Mouse (Mus musculus) urinary bladder, postnatal 14 days (tissue): ENCODE results near the gene Chrm1.
A peak's percentile ranks its signal among the peaks of the same experiment; 100 is the strongest.

Experiments used
- DNase-seq: peaks from one replicate; pipeline ENCODE4 v3.0.0; 2021; ENCODE audit warnings: low spot score

Gene Chrm1

DNA sequence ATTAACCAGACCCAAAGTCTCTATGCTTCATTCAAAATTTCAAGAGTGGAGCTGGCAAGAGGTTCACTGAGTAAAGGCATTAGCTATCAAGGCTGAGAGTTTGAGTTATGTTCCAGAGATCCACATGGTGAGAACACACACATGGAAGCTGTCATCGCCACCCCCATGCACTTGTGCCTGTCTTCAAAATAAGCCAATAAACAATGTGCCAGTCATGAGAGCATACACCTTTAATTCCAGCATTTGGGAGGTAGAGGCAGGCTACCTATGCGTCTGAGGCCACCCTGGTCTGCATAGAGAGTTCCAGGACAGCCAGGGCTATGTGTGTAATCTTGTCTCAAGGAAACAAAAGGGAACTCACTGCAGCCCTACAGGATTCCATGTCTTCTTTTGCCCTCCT lies 20.0 kb downstream of the Chrm1 start:
- no peak for DNase-seq

DNA sequence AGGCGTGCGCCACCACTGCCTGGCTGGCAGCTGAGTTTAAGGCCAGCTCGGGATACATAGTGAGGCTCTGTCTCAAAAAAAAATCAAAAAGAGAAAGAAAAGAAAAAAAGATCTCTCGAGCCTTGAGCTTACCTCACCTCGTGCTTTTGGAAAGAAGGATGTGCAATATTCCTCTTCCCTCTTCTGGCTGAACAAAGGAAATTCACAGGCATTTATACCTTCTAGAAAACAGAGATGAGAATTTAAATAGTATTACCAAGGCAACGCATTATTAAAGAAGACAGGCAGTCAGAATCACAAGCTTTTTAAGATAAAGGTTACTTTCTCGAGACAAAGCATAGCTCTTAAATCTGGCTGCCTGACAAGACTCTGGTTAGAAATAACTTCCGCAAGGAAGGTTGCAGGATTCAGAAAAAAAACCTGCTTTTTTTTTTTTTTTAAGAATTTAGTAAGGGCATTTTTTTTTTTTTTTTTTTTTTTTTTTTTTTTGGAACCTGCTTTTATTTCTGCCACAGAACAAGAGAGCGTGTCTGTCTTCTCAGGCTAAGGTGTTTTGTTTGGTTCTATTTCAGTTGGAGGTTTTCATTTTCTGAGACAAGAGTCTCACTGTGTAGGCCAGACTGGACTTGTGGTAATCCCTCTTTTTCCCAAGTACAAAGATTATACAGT lies 28.4 kb downstream of the Chrm1 start:
- no peak for DNase-seq

DNA sequence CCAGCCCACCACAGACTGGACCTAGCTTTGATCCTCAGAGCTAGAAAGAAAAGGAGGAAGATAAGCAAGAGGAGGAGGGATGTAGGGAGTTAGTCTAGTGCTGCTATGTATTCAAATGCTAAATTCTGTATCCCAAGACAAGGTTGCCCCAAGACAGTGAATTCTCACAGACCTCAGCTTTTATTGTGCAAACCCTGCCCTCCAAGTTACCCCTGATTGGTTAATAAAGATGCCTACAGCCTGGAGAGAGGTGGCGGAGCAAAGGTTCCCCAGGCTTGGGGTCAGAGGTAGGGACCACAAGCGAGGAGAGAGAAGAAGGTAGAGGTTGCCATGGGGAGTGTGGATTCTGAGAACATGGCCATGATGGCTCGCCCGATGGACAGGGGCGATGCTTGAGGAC lies 29.2 kb downstream of the Chrm1 start:
- no peak for DNase-seq

DNA sequence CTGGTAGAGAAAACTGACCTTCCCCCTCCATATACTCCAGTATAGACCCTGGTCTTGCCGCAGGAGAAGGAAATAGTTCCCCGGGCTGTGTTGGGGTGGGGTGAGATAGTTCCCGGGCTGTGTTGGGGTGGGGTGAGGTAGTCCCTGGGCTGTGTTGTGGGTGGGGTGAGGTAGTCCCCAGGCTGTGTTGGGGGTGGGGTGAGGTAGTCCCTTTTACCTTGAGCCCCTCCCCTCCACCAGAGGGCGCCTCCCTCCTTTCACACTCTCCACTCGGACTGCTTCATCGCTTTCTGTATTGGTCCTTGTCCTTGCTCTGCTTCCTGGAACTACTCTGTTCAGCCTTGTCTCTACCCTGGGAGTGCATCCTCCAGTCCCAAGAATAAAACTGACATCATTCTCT lies 31.7 kb downstream of the Chrm1 start:
- peak; percentile 43 for DNase-seq

DNA sequence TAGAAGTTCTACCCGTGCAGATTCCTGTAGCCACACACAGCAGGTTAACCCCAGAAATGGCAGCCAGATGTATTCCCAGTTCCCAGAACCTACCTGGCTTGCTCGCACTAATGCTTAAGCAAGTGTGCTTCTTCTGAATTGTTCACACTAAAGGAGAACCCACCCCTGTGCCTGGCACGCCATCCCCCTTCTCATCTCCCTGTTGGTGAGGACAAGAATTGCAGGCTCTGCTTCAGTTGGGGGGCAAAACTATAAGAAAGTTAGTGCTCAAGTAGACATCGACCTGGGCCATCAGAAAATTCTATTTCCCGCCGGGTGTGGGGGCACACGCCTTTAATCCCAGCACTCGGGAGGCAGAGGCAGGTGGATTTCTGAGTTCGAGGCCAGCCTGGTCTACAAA lies 36.1 kb downstream of the Chrm1 start:
- DNase-seq: no peak

DNA sequence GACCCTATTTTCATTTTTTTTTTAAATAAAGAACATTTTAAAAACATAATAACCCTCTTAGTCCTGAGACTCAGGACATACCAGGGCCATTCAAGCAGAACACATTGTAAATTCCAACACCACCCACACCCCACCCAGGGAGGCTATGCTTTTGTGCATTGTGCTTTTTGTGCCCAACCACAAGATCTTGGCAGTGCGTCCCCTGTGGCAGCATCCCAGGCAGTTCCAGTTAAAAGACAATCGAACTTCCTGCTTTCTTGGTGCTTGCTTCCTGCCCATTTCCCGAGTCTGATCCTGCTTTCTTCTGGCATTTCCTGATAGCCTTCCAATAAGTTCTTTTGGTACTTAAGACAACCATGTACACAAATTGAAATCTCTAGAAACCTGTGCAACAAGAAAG lies 38.9 kb downstream of the Chrm1 start:
- no peak for DNase-seq

DNA sequence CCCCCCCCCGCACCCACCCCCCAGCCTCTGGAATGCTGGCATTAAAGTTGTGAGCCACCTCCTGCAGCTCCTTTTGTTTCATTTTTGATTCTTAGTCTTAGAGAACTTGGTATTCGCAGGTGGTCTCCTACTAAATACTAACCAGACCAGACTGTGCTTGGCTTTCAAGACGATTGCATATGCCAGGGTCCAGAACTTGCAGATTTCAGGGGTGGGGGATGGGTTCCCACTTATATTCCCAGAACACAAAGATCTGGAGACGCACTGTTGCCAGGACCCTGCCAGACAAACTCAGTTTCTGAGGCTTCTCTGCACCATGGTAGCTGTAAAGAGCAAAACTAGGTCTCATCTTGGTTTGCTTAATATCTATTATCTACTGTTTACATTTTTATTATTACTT lies 40.0 kb downstream of the Chrm1 start:
- no peak for DNase-seq

DNA sequence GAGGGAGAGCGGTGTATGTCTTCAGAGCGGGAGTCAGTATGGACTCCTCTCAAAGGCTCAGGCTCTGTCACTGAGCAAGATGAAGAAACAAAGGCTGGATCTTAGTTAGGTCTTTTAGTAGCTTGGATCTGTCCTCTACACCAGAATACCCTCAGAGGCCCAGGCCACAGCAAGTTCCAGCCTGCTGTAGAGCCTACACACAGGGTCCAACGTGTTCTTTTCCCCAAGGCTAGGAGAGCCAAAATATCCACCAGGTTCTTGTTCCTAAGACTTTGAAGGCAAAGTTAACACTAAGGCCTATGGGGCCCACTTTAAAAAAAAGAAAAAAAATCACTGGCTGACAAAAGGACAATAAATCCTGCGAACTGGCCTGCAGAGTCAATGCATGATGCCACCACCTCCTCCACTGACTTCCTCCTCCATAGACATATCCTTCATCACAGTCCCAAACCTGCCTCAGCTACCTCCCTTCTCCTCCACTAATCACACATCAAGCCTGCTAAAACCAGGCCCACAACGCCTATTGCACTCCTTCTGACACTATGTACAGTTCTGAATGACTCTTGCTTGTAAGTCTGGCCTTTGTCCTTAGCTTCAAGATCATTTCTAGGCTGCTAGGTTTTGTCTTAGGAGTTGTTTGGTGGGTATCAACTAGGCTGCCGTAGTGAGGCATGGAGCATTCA lies 41.6 kb downstream of the Chrm1 start:
- no peak for DNase-seq

DNA sequence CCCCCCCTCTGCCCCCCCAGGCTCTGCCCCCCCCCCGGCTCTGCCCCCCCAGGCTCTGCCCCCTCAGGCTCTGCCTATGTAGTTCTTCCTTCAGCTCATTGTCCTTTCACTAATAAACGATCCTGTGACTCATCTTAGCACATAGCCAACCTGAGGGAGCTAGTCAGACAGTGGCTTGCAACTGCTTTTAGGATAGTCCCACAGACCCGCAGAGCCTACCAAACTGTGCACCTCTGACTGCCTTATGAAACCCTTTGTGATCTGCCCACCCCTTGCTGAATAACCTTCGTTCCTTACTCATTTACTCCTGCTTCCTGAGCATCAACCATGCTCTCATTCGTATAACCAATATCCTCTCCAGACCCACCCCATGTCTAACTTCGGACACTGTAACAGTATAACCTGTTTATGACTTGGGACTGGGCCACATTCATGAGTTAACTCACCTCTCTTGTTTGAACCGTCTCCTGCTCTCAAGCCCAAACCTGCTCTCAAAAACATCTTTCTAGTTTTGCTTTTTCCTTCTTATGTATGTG lies 42.6 kb downstream of the Chrm1 start:
- no peak for DNase-seq

DNA sequence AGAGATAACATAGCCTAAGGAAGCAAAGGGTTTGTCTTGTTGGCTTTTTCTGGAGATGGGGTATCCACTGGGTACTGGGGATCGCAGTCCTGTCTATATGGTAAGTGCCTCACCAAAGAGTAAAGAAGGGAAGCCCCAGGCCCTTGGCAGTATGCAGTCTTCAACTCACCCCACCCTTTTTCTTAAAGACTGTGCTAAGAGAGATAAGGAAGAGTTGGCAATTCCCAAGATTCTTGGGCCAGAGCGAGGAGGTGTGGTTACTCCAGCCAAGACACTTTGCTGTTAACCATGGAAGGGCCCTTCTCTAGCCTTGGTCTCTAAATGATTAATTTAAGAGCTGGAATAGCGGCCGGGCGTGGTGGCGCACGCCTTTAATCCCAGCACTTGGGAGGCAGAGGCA lies 43.3 kb downstream of the Chrm1 start:
- DNase-seq: no peak

DNA sequence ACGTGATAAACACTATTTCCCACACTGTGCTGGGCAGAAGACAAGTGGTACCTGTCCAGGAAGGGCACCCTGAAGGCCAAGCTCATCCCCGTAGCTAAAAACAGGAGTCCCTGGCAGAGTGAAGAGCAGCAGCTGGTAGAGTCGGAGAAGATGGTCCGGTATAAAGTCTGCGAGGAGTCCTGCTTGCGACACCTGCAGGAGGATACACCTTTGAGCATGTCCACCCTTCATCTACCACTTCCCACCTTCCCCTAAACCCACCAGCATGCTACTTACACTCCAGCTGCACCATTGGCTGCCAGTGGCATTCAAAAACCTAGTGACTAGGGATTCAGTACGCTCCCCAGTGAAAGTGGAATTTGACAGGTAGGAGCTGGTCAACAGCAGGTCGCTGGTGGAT lies 45.4 kb downstream of the Chrm1 start:
- DNase-seq: no peak

DNA sequence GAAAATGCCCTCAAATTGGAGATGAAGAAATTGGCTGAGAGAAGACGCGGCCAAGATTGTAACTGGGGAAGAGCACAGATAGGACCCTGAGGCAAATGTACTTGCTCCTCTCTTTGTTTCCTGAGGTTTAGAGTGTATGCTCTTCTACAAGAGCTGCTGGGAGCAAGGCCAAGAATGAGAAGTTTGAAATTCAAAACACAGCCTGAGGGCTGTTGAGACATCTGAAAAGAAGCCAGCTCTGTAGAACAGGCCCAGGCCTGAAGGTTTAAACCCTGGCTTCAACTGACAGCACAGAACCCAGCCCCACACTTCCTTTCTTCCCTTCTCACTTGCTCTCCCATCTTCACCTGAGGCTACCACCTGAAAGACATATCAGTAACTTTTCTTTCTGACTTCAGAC lies 46.5 kb downstream of the Chrm1 start:
- DNase-seq: peak; percentile 51

DNA sequence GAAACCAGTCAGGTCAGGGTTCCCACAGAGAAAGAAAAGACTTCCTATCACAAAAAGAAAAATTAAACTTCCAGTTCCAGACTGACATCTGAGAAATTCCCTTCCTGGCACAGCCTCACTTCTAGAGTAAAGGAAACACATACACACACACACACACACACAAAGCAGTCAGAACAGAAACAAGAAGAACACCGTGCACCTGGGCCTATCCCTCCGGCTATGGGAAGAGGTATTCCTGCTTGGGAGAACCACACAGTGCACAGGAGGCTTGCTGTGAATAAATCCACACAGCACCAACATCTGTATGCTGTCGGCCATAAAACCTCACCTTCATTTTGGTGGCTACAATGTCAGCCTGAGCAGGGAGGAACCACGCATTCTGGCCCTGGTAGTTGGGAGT lies 47.9 kb downstream of the Chrm1 start:
- no peak for DNase-seq

DNA sequence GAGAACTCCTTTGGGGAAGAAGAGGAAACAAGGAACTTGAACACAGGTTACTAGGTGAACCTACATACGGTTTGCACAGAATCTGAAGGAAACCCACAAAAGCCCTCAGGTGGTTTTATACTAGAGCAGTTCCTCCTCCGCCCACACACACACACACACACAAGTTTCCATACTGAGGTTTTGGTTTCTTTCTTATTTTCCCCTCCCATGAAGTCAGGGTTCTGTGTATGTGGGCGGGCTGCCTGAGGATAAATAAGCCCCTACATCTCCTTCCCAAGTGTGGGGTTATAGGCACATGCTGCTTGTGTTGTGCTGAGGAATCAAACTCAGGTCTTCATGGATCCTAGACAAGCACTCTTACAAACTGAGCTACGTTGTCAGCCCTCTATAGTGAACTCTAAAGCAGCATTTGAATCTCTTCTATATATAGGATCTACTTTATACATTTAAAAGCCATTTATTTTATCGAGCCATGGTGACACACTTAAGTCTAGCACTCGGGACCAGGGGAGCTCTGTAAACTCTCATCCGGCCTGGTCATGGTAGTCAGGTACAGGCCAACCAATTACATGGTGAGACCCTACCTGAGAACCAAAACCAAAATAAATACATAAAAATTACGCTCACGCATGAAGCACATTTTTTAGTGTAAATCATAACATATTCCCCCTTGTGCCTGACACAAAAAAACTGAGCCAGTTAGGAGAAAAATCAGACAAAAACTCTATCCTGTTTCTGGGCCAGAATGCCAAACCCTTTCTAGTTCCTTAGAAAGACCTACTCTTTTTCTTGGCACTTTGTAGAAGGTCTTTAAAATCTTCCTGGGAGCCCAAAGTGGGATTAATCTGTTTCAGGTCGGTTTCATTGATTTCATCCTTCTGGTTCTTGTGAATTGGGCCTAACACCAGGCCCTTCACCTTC lies 48.6 kb downstream of the Chrm1 start:
- DNase-seq: no peak

DNA sequence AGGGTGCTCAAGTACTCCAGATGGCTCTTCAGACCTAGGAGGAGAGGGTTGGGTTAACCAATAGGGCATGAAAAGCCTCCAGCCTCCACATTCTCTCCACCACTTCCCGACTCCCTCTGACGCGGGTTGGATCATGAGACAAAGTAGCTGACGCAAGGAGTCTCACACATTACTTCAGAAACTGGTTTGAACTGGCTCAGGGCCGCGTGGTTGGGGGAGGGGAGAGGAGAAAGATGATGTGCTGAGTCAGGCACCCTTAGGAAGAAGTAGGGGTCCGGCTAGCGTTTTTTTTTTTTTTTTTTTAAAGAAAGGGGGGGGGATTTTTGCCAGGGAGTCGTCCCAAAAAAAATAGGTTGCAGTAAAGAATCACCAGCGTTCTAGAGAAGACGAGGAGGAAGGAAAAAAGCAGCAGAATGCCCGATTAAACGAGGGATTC lies 49.3 kb downstream of the Chrm1 start:
- DNase-seq: peak; percentile 79

DNA sequence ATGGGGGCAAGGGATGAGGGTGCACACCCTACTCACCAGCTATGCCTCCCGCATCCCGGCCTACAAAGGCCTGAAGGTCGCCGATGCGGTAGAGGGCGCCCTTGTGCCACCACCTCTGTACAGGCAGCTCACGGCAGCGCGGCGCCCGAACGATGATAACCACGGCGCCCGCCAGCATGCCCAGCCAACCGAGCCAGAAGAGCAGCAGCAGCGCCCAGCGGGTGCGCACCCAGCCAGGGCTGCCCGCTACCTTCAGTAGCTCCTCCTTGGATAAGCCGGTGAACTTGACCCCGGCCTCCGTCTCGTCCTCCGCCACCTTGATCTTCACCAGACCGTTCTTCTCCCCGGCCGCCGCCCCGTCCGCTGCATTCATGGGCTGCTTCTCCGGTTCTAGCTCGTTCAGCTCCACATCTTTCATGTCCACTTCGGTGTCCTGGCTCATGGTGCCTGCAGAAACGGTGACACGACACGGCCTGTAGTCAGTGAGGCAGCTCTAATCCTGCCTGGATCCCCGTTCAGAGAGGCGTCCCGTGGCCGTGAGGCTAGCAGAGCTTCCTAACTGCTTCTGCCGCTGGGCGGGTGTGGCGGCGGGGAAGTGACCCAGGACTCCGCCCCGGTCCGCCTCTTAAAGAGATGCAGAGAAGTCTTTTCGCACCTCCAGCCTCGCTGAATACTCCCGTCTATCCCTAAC lies 49.9 kb downstream of the Chrm1 start:
- DNase-seq: peak; percentile 95

DNA sequence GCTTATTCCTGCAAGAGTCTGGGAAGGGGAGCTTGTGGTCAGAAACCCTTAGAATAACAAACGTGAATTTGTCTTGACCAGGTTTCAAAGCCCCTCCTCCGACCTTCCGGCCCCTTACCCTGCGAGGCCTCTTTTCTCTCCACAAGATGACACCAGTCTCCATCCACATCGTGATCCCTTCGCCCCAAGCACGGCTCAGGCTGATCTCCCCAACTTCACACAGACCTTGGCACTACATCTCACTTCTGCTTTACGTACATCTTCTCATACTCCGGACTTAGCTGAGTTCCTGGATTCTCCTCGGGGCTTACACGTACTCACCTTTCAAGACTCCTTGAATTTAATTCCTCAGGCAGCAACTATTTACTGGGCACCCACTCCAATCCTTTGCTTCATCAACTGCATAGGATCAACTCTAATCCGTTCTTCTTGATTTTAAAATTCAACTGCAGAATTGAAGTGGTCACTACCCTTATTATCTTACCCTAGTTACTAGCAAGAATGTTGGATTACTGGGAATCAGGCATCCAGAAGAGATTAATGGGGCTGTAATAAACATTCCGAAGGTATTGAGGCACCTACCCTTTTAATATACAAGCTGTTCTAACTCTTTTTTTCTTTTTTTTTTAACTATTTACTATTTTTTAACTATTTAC lies 50.5 kb downstream of the Chrm1 start:
- no peak for DNase-seq

DNA sequence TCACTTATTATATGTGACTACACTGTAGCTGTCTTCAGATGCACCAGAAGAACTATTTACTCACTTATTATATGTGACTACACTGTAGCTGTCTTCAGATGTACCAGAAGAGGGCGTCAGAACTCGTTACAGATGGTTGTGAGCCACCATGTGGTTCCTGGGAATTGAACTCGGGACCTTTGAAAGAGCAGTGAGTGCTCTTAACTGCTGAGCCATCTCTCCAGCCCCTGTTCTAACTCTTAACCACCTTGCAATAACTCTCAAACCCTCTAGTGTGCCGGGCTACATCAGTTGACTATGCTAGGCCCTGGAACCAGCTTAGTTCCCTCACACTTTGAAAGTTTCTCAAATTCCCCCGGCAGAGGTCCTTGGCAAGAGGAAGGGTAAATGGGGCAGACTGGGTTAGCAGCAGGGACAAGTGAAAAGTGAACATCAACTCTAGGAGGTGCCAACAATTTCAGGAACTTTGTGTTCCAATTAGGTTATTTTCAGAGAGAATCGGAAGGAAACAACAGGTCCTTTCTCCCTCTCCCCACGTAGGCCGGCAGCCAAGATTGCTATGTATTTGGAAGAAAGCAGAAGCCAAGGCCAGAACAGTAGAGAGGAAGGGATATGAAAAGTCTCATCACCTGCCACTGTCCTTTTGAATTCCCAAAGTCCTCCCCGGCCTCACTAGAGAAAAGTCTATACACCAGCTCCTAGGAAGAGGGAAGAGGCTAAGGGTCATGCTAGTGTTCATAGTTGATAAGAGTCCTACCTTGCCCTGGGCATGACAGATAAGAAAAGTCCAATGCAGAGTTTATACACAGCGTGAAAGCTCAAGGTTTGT lies 51.3 kb downstream of the Chrm1 start:
- no peak for DNase-seq

DNA sequence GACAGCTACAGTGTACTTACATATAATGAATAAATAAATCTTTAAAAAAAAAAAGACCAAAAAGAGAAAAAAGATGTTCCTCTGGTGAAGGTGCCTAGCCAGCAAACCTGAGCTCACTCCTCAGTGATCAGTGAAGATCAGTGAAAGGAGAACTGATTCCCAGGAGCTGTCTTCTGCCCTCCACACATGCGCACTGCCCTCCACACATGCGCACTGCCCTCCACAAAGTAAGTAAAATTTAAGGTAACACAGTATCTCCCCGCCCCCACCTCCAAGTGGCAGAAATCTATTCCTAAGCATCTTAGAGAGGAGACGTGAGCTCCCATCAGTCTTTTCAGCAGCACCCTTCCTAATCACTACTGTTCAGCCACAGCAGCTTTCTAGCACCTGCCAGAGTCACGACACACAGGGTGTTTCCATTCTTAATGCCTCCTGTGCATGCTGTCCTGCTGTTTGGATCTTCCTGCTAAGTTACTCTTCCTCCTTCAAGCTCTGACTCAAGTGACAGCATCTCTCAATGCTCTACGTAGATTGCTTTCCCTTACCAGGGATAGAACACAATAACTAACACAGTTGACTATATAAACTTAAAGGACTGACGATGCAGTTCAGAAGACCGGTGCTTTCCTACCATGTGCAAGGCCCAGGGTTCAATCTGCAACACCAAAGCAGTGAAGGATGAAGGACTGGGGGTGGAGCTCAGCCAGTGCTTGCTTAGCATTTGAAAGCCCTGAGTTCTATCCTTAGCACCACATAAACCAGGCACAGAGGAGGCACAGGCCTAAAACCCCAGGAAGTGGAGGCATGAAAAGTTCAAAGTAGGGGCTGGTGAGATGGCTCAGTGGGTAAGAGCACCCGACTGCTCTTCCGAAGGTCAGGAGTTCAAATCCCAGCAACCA lies 52.5 kb downstream of the Chrm1 start:
- DNase-seq: no peak
